Mouse (Mus musculus) urinary bladder, postnatal 14 days (tissue): ENCODE measurements around the gene Ltbp1.
A peak's percentile ranks its signal among the peaks of the same experiment; 100 is the strongest.

Experiments used
- DNase-seq: peaks from one replicate; pipeline ENCODE4 v3.0.0; 2021; ENCODE audit warnings: low spot score

The Ltbp1 gene

DNA sequence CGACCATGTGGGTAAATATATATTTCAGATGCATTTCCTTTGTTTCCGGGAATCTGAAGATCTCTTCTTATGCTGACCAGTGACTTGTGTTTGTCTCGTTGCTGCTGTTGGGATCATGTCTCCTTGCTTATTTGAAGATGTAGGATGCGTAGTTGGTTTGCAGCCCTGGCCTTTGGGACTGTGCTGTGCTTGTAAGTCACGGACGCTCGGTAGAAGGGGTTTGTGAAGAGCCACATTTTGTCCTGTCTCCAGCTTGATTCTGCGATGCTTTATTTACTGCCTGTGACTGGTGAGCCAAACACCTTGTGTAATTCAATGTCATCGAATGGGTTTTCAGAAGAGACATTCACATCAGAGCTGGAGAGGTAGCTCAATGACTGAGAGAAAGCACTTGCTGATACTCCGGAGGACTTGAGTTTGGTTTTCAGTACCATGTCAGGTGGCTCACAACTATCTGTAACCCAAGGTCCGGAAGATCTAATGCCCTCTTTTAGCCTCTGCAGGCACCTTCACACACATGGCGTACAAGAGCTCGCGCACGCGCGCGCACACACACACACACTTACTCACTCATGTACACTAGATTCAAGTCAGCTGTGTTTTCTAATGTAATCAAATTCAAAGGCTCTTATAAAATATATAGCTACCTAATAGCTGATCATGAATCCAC lies 362.3 kb downstream of the Ltbp1 start:
- DNase-seq: no peak

DNA sequence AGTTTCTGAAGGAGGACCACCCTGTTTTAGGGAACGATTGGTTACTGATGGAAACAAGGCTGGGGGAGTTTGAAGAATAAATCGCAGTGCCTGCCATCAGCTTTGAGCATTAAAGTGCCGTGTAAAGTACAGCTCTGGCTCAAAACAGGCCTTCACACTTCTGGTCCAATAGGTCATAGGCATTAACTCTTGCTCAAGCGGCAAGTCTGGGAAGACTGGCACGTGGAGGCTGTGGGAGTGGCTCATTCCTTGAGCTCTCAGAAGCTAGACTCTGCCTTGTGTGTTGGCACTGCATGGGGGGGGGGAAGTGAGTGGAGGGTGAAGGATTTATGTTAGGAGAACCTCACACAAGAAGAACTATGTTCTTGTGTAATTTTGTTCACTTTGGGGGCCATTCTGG lies 363.2 kb downstream of the Ltbp1 start:
- DNase-seq: peak; percentile 7

DNA sequence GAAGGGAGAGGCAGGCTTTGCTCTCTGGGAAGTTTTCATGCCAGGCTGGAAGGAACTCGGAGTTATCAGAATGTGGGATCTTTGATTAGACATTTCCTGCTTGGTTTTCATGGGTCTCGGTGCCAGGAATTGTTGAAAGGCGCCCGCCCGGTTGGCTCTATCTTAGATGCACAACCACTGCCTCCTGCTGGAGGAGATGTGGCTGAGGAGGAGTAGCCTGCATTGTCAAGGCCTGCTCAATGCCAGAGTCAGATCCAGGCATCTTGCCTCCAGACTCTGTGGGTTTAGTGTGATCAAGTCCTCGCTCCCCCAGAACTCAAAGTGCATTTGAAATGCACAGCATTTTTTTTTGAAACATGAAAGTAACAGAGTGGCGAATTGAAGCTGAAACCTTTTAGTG lies 364.0 kb downstream of the Ltbp1 start:
- DNase-seq: peak; percentile 81

DNA sequence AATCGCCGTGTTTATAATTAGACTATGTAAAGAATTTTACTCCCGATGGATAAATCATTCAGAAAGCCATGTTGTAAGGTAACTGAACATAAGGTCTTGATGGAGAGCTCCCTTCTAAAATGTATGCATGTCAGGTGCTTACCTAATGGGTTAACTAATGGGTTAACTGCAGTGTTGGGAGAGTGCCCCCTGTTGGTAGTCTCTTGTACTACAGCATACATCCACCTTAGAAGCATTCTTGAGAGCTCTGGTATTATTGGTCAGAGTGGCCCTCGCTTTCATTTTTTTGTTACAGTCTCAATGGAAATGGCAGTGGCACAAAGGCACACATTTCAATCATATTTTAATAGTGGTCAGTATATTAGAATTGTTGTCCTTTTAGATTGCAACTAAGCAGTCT lies 364.8 kb downstream of the Ltbp1 start:
- DNase-seq: no peak

DNA sequence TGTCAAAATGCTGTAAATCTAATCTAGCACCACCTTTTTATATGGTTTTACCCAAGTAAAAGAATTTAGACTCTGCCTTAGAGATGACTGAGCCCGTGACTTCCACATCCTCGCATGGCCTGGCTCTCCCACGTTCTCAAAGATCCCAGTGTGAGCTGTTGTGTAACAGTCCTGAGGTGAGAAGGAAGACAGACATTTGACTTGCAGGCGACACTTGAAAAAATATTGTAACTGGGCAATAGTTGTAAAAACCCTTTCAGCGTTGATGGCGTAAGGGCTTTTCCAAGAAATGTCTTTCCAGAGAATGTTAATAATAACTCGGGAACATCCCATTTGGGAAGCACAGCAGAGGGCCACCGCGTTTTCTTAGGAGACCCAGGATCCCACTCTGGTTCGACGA lies 366.3 kb downstream of the Ltbp1 start:
- no peak for DNase-seq

DNA sequence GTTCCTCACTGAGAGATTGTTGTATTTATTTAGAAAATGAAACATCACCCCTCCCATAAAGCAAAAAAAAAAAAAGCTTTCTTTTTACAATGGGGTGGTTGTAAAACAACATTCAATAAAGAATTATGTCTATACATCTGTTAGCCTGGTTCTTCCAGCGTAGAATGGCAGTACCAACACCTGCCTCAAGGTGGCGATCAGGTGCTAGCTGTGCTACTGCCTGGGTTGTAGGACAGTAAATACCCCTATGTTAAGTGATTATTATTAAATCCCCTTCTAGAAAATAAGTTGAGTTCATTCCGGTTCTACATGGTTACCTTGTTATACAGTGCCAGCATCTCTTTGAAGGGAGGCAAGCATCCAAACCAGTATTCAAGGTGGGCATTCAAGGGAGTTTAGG lies 367.0 kb downstream of the Ltbp1 start:
- DNase-seq: peak; percentile 68

DNA sequence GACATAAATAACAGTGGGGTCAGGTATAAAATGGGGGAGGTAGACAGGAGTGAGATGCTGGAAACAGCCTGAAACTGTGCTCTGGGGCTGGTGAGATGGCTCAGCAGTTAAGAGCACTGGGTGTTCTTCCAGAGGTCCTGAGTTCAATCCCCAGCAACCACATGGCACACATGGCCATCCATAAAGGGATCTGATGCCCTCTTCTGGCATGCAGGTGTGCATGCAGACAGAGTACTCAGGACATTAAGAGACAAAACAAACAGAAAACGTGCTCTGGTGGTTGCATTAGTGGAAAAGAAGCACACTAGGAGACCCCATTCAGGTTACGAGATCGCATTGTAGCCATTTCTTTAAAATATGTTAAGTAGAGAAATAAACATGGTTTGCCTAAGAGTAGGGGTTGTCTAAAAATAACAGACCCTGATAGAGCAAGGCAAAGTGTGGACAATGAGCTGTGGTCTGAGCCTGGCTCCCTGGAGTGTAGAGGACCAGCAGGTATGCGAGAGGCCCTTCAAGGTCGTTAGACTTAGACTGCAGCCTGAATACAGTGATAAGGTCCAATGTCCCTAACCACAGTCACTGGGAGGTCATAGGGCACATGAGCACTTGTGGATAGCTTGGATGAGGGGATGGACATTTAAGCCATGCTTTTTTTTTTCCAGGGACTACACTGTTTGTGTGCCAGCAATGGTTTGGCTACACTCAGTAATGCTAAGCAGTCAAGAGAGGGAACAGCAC lies 369.1 kb downstream of the Ltbp1 start:
- DNase-seq: no peak

DNA sequence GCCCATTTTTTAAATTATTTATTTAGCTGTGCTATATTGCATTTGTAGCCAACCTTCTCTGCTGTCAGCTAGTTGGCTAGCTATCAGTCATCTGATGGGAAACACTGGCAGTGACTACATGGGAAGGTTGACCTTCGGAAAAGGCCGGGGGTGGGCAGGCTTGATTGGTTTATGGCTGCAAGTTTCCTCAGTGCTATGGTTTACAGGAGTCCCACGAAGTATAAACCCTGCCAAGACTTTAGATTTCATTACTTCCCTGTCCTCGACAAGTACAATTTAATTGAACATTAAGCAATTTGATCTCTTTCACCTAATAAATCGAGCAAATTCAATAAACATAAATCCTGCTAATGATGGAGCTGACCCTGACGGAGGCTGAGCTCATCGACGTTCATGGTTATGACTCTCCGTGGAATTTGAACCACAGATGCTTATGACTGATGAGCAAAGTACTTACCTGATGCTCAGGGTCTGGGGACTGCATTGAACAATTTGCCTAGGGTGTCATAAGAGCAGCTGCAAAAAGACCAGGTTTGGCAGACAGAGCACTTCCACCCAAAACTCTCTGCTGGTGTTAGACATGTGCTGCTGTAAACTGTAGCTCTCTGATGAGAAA lies 373.0 kb downstream of the Ltbp1 start:
- no peak for DNase-seq

DNA sequence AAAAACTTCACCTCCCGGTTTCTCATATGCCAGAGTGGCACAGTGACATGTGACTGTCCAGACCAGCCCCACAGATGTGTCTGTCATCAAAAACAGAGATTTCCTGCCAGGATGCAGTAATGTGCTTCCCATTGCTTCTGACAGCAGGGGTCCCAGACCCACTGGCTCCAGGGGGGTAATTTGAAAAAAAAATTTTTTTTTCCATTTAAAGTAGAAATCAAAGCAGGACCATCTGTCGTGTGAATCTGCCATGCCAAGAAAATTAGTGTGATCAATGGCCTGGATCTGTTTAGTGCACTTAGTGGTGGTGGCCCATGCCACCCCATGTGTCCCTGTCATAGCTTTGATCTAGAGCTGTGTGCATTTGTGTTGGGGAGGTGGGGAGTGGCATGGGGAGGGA lies 374.8 kb downstream of the Ltbp1 start:
- DNase-seq: no peak

DNA sequence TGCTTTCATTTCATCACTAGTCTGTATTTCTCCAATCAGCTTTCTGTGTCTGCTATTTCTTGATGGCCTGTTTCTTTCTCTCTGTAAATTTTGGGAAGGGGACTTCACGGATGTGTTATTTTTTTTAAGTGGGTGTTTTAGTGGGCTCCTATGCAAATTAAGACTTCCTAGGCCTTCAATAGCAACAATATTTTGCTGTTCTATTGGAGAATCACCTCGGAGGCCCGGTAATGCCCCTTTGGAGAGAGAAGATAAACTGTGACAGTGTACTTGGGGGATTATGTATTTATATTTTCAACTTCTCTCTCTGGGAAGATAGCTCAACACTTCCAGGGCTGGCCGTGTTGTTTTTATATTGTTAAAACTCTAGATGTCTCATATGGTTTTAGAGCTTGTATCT lies 383.0 kb downstream of the Ltbp1 start:
- DNase-seq: no peak

DNA sequence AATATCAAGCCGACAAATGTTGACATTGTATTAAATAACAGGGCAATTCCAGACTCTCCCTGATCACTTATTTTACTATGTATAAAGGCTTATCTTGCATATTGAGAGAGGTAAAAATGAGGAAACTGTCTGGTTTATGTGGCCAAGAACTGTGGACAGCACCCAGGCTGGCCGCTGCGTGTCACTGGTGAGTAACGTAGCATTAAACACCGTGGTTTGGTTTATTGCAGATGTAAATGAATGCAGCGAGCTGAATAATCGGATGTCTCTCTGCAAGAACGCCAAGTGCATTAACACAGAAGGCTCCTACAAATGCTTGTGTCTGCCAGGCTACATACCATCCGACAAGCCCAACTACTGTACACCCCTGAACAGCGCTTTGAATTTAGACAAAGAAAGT lies 384.8 kb downstream of the Ltbp1 start:
- DNase-seq: no peak

DNA sequence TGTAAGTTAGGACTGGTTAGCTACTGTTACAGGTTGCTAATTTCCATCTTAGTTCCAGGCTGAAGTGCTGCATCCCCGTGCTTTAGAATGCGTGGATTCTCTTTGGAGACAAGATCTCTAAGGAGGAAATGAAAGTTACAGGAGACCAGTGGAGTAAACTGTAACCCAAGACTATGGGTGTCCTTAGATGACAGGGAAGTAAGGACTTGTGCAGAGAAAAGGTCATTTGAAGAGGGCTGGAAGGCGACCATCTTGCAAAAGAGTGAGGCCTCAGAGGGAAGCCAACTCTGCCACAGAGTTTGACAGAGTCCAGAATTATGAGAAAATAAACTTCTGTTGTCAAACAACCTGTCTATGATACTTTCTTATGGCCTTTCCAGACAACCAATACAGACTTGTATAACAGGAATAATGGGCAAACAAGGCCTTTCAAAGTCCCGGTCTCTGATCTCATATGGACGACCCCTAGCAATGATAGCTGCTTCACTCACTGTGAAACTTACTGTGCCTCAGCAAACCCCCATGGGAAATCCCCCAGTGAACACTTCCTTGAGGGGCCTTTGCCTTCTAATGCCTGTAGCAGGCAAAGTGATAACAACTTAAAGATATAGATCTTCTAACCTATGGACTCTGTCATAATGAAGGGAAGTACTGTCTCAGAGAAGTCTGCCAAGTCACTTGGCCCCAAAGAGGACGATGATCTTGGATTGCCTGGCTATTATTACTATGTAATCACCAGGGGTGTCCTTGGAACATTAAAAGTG lies 386.2 kb downstream of the Ltbp1 start:
- no peak for DNase-seq

DNA sequence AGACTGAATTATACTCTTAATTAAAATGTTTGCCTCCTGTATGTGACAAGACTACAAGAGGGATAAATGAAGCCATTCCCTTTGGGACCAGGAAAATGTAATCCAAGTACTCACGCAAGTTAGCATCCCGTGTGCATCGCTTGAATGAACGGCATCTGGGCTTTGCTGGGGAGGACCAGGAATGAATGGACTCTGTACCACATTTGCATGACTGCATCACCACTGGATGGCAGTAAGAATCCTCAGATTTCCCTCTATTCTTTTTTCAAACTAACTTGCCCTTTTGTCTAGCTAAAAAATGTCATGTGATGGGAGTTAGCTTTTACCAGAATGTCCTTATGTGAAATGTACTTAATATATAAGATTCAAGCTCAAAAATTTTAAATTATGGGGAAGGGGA lies 401.0 kb downstream of the Ltbp1 start:
- DNase-seq: no peak

DNA sequence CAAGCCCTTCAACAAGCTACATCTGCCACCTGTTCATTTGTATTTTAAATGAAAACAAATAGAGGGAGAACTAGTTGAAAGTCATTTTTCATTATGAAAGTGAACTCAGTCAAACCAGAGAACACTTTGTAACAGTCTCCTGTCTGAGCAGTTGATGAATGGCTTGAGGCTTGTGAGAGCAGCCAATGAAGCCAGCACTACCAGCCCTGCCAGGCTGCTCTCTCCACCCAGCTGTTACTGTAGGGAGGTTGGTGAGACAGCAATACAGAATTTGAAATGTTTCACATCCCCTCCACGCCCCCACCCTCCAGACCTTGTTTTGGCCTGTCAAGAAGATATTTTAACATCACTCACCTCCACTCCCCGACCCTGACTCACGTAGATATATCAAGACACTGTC lies 411.5 kb downstream of the Ltbp1 start:
- DNase-seq: no peak

DNA sequence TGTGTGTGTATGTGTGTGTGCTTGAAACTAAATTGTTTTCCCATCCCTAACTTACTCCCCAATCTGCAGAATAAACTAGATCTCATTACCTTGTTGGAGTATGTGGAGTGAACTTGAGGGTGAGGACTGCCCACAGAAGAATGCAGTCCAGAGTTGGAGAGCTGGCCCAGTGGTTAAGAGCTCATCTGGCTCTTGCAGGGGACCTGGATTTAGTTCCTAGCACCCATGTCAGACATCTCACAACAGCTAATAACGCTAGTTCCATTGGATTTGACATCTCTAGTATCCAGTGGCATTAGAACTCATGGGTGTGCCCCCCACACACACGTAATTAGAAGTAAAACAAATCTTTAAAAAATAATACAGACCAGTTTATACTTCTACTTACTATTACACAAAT lies 428.8 kb downstream of the Ltbp1 start:
- no peak for DNase-seq

DNA sequence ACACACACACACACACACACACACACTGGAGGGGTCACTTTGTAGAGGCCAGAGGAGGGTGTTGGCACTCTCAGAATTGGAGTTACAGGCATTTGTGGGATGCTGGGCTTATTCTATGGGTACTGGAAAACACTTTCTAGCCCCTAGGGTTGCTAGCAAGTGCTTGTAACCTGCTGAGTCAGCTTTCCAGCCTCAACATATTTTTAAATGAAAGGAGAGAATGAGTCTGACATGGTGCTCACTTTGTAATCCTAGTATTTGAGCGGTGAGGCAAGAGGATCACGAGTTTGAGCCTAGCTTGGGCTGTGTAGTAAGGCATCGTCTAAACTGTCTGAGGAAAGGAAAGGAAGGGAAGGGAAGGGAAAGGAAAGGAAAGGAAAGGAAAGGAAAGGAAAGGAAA lies 429.5 kb downstream of the Ltbp1 start:
- no peak for DNase-seq

DNA sequence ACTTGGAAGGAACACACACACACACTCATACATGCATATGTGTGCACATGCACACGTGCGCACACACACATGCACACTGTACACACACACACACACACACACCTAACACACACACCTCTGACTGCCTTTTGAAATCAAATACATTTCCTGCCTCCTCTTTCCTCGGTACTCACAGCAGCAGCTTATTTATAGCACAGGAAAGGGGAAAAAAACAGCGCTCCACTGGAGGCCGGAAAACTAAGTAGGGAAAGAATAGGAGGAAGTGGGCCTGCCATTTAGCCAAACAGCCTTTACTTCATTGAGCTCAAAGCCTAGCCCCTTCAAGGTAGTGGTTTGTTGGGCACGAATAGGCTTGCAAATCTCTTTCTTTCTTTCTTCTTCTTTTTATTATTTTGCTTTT lies 430.2 kb downstream of the Ltbp1 start, which contains the start of gene Rasgrp3:
Gene Rasgrp3 (plus strand): TSS at position 298 of the 400 bp plus-strand sequence.
- DNase-seq: no peak

DNA sequence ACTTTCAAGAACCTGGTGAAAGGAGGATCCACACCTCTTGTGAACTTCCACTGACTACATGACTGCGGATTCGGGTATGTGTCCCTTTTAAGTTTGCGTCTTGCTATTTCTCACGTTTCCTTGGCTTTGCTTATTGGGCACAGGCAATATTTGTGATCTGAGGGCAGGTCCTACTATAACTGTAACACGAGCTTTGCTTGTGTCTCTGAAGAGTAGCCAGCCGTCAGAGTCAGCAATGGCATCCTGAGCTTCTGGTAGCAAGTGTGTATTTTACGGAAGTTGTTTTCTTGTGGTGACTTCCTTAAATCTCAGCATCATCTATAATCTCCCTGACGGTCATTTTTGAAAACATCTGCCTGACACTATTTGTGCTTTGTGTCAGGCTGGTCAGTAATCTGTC lies 430.7 kb downstream of the Ltbp1 start:
- no peak for DNase-seq

DNA sequence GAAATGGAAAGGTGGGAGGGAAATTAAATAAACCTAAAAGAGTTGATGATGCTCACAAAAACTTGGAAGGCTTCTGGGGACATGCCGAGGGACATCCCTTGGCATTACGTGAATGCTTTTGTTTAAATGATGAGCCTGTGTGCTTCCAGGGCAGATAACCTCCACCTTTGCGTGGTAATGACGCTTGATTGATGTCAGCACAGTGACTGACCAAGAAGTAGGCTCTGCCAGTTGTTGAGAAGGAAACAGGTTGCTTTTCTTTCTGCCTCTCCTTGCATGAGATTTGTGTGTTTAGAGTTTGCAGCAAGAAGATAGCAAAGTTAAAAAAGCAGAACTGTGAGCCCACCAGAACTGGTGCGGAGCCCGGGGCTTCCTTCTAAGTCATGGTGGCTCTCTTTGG lies 431.5 kb downstream of the Ltbp1 start:
- DNase-seq: no peak

DNA sequence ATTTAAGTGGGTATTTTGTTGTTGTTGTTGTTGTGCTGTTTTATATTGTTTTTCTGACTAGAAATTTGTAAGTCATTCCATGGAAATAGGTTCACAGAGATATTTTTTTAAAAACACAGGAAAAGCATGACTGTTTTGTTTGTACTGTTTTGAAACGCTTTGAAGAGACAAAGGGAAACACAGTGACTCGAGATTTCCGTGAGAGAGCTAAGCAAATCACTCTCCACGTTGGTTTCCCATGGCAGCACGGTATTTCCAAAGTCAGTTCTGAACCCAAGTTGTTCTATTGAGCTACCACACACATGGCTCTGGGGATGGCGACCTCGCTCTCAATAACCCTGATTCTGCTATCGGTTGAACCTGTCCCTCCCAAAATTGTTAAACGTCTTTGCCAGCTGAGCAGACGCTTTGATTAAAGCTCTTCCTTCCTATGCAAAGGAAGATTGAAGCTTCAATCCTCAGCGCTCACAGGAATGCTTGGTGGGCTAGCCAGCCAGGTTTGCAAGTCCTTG lies 431.9 kb downstream of the Ltbp1 start:
- DNase-seq: no peak

DNA sequence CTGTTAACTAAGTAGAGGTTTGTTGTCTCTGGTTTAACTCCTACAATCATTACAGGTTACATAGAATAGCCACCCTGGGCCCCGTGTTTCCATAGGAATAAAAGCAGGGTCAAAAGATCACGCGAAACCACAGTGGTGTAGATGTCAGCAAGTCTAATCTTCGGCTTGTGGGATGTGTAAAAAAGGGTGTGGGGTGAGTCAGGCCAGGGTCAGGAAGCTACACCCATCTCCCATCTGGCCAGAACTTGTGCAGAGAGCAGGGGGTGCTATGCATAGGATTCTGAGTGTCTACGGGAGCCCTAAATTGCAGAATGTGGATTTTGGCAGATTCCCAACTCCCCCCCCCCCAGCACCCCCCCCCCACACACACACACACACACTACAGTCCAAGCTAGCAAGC lies 432.8 kb downstream of the Ltbp1 start:
- DNase-seq: no peak

DNA sequence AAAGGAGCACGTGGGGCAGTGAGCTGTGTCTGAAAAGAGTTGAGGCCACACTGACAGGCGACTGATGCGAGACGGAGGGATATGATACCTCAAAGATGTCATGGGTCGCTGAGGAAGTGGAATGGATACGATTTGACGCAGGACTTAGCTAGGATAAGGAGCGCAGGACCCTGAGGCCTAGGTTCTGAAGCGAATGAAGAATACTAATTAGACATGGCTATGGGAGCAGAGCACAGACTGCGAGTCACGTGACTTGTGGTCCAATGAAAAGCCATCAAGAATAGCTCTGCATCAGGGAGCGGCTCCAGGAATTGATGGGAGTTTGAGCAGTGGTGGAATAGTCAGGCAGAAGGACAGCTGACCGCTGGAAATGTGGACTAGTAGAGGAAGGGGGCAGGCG lies 433.7 kb downstream of the Ltbp1 start:
- no peak for DNase-seq

DNA sequence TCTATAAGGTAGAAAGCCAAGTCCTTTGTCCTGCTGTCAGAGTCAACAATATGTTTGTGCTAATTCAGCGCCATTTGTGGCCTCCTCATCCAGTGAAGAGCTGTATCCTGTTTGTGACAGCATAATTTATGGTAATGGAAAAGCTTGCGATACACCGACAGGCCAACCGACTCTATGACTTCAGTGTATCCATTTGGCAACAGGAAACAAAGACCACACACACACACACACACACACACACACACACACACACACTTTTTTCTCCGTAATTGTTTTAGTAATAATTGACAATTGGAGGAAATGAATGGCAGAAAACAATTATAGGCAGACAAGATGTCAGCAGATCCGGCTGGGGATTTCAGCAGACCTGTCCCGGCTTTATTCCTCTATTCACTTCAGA lies 435.3 kb downstream of the Ltbp1 start:
- DNase-seq: no peak
